Comparison of ENCODE assay signal across 27 mouse cellular contexts in genomic region chr17:86381464-86381863, GRCm38 (mm10).
"Had no signal": no experiment of that assay in that cellular context is flagged by ENCODE, and none has a peak within 500 bp of the region (broad histone marks: within the 10 kb centered on the region; RNA-seq: fewer than 3 reads in every experiment).

No protein-coding gene starts in this region.

- ATAC-seq: forebrain, embryonic 13.5 days; forebrain, embryonic 14.5 days; forebrain, embryonic 15.5 days; forebrain, embryonic 16.5 days; forebrain, postnatal 0 days had no signal

- H3K9ac ChIP-seq: embryonic facial prominence, embryonic 12.5 days; embryonic facial prominence, embryonic 13.5 days; embryonic facial prominence, embryonic 15.5 days; forebrain, embryonic 12.5 days; forebrain, embryonic 13.5 days; forebrain, embryonic 15.5 days; forebrain, postnatal 0 days; heart, embryonic 12.5 days had no signal

- H3K27ac ChIP-seq: embryonic facial prominence, embryonic 12.5 days; embryonic facial prominence, embryonic 15.5 days; forebrain, embryonic 10.5 days; forebrain, embryonic 12.5 days; forebrain, embryonic 13.5 days; forebrain, embryonic 15.5 days; gastrocnemius, adult 2 months; heart, adult 2 months had no signal

- H3K9me3 ChIP-seq: embryonic facial prominence, embryonic 12.5 days; embryonic facial prominence, embryonic 13.5 days; embryonic facial prominence, embryonic 15.5 days; forebrain, embryonic 10.5 days; forebrain, embryonic 12.5 days; forebrain, embryonic 13.5 days; forebrain, embryonic 15.5 days; heart, embryonic 12.5 days had no signal

- H3K36me3 ChIP-seq: embryonic facial prominence, embryonic 12.5 days; embryonic facial prominence, embryonic 13.5 days; embryonic facial prominence, embryonic 15.5 days; forebrain, embryonic 10.5 days; forebrain, embryonic 12.5 days; forebrain, embryonic 15.5 days; heart, embryonic 12.5 days had no signal

- H3K27me3 ChIP-seq: embryonic facial prominence, embryonic 12.5 days; embryonic facial prominence, embryonic 13.5 days; embryonic facial prominence, embryonic 15.5 days; forebrain, embryonic 12.5 days; forebrain, embryonic 13.5 days; forebrain, embryonic 15.5 days; heart, embryonic 12.5 days had no signal

- H3K4me3 ChIP-seq: embryonic facial prominence, embryonic 12.5 days; embryonic facial prominence, embryonic 13.5 days; embryonic facial prominence, embryonic 15.5 days; erythroblast, embryonic 14.5 days; forebrain, embryonic 10.5 days; forebrain, embryonic 12.5 days; forebrain, embryonic 13.5 days; forebrain, embryonic 15.5 days; gastrocnemius, adult 2 months; heart, adult 2 months; heart, embryonic 12.5 days had no signal

- H3K4me2 ChIP-seq: embryonic facial prominence, embryonic 12.5 days; embryonic facial prominence, embryonic 13.5 days; embryonic facial prominence, embryonic 15.5 days; forebrain, embryonic 12.5 days; forebrain, embryonic 13.5 days; forebrain, embryonic 15.5 days; heart, embryonic 11.5 days; heart, embryonic 12.5 days had no signal

- DNase-seq: cerebellum, adult 9-10 months; cerebellum, adult 9-11 months; cerebellum, postnatal 10 days; cerebellum, postnatal 14 days; cerebellum, postnatal 25 days; cerebellum, postnatal 36 days; embryo, embryonic 11 days; forebrain, postnatal 0 days; gastrocnemius, adult 2 months; gastrocnemius, postnatal 10 days; gastrocnemius, postnatal 14 days; gastrocnemius, postnatal 25 days; gastrocnemius, postnatal 36 days; heart, adult 18-20 months; heart, adult 2 months had no signal
